Mouse (Mus musculus) ES-Bruce4 (cell line): ENCODE data around the gene Thra.

ENCODE experiments used
- CTCF ChIP-seq: IDR thresholded peaks from one replicate; pipeline ENCODE4 v1.8.1; 2011; ENCODE audit warnings: low read depth, low read length
- POLR2A ChIP-seq: IDR thresholded peaks from one replicate; pipeline ENCODE4 v1.8.1; 2011; ENCODE audit warnings: low read length; ENCODE audit not compliant: insufficient read depth

DNA sequence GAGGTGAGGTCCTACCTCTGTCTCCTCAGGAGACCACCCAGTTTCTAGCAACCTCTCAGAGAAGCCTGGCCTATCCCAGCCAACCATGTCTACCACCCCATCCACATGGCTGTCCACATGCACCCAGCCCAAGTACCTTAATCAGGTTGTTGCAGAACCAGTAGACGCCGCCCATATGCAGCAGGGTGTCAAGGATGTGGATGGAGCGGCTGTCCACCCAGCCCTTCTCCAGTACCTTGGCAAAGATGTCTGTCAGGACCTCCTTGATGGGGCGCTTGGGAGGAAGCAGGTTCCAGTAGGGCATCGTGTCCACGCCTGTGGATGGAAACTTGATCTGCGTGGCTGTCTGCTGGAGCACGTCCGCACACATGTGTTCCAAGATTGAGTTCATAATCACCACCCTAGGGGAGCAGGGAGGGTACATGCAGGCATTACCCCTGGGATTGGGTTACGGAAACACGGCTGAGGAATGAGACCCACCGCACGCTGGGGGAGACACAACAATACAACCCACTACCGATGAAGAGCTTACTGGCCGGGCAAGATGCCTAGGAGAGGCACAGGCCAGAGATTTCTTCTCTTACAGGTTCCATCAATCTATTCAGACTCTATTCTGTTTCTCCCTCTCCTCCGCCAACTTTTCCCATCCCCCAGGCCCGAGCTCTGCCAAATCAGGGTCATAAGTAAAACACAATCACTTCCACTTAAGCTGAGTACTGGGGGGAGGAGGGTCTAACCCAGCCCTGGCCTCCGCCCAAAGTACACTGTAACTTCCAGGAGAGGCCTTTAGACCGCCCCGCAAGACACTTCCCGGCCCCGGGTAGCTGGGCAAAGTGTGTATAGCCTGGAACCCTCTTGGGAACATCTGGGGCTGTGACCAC, 32.8 kb upstream of the Thra start:
- TF ChIP-seq CTCF (no peak), POLR2A (no peak)
